Mouse (Mus musculus): ENCODE measurements around the gene Hddc3.

DNA sequence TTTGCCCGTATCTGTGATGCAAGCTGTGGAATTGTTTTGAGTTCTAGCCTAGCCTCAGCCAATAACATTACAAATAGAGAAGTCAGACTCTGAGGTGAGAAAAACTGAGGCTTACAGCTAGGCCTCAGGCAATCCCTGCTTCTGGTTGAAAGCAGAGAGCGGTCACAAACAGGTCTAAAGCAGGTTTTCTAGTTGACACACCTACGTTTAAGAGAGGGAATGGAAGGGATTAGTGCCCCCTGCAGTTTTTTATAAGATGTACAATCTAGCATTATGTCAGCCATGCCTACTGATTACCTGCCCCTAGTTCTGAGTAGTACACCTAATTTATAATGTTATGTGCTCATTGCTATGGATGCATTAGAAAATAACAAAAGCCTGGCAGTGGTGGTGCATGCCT is 35.1 kb upstream of the Hddc3 start:
- TF ChIP-seq CTCF (IDR thresholded peaks at IDR 0.05), result peak; percentile 39
- TF ChIP-seq EP300 (IDR thresholded peaks at IDR 0.05), result no peak

All from lung, postnatal 0 days (tissue).